18 mouse cellular contexts compared by ENCODE assay signal in genomic region chr17:69850075-69850474, GRCm38 (mm10).
DNase-seq lines count a peak whose midpoint lies in the region; ATAC-seq and TF ChIP-seq lines count a peak whose summit lies in the region.
"Had no signal": no experiment of that assay in that cellular context is flagged by ENCODE, and none has a peak within 500 bp of the region (broad histone marks: within the 10 kb centered on the region; RNA-seq: fewer than 3 reads in every experiment).

No protein-coding gene starts in this region.

- TF ChIP-seq POLR2A in cortical plate, adult 2 months (IDR thresholded peaks at IDR 0.05; ENCODE audit: extremely low read depth, insufficient read depth, low read length) = no peak

- no peaks in the 10 kb centered on the region for H3K36me3 ChIP-seq in midbrain, embryonic 14.5 days (ENCODE audit: control insufficient read depth, insufficient read depth, low read length)
- no peaks in the 10 kb centered on the region for H3K36me3 ChIP-seq in midbrain, embryonic 11.5 days (ENCODE audit: control insufficient read depth, insufficient read depth, low read length)
- H3K36me3 ChIP-seq: embryonic facial prominence, embryonic 15.5 days; forebrain, embryonic 12.5 days; heart, embryonic 13.5 days; hindbrain, embryonic 10.5 days; limb, embryonic 15.5 days; midbrain, embryonic 15.5 days had no signal

- DNase-seq in embryo, embryonic 10.5 days (ENCODE audit: low spot score) = peak; percentile 10
- no peak for DNase-seq in embryo, embryonic 10 days (ENCODE audit: low spot score)
- DNase-seq in midbrain, embryonic 14.5 days = peak; percentile 5
- no peak for DNase-seq in midbrain, embryonic 11.5 days (ENCODE audit: low spot score, missing footprints)
- DNase-seq in urinary bladder, postnatal 10 days (ENCODE audit: low spot score) = no peak
- DNase-seq: cerebellum, adult 9-11 months; kidney, adult 18-20 months; lung, adult 2 months; lung, postnatal 4 days; right cerebral cortex, postnatal 25 days had no signal

- no peaks in the 10 kb centered on the region for H3K9me3 ChIP-seq in midbrain, embryonic 14.5 days (ENCODE audit: control insufficient read depth, low read length)
- no peaks in the 10 kb centered on the region for H3K9me3 ChIP-seq in midbrain, embryonic 11.5 days (ENCODE audit: control insufficient read depth, low read length)
- H3K9me3 ChIP-seq: embryonic facial prominence, embryonic 15.5 days; forebrain, embryonic 12.5 days; heart, embryonic 13.5 days; hindbrain, embryonic 10.5 days; limb, embryonic 15.5 days; midbrain, embryonic 15.5 days had no signal

- no peak overlapping the region for H3K4me3 ChIP-seq in midbrain, embryonic 14.5 days (replicated peaks; ENCODE audit: low read depth, low read length)
- no peak overlapping the region for H3K4me3 ChIP-seq in midbrain, embryonic 11.5 days (ENCODE audit: low read depth, low read length)
- no peak overlapping the region for H3K4me3 ChIP-seq in cortical plate, adult 2 months (ENCODE audit: insufficient read depth, low read length)
- H3K4me3 ChIP-seq: embryonic facial prominence, embryonic 15.5 days; forebrain, embryonic 12.5 days; heart, embryonic 13.5 days; hindbrain, embryonic 10.5 days; limb, embryonic 15.5 days; midbrain, embryonic 15.5 days had no signal

- ATAC-seq in midbrain, embryonic 14.5 days (ENCODE audit: low FRiP score, low TSS enrichment) = no peak
- no peak for ATAC-seq in midbrain, embryonic 11.5 days (ENCODE audit: low FRiP score)
- ATAC-seq in activated CD4-positive, CD25-positive, alpha-beta regulatory T cell, adult 4 months = no peak
- ATAC-seq: midbrain, embryonic 15.5 days had no signal

- H3K4me2 ChIP-seq in midbrain, embryonic 14.5 days (ENCODE audit: low read length) = no peak overlapping the region
- no peak overlapping the region for H3K4me2 ChIP-seq in midbrain, embryonic 11.5 days
- H3K4me2 ChIP-seq: embryonic facial prominence, embryonic 15.5 days; forebrain, embryonic 12.5 days; heart, embryonic 13.5 days; limb, embryonic 15.5 days; midbrain, embryonic 15.5 days had no signal

- WGBS in midbrain, embryonic 14.5 days = 21% methylated on average over 1 of the region's 1 CpGs
- WGBS in midbrain, embryonic 11.5 days = 32% methylated on average over 1 of the region's 1 CpGs

- H3K27ac ChIP-seq in midbrain, embryonic 14.5 days (replicated peaks; ENCODE audit: low read depth, low read length) = no peak overlapping the region
- no peak overlapping the region for H3K27ac ChIP-seq in midbrain, embryonic 11.5 days (ENCODE audit: low read depth, low read length)
- no peak overlapping the region for H3K27ac ChIP-seq in cortical plate, adult 2 months (ENCODE audit: insufficient read depth, low read length)
- H3K27ac ChIP-seq: embryonic facial prominence, embryonic 15.5 days; forebrain, embryonic 12.5 days; heart, embryonic 13.5 days; hindbrain, embryonic 10.5 days; limb, embryonic 15.5 days; midbrain, embryonic 15.5 days had no signal

- H3K4me1 ChIP-seq in midbrain, embryonic 14.5 days (ENCODE audit: control insufficient read depth, insufficient read depth, low read length) = no peaks in the 10 kb centered on the region
- H3K4me1 ChIP-seq in midbrain, embryonic 11.5 days (ENCODE audit: control insufficient read depth, insufficient read depth, low read length) = no peaks in the 10 kb centered on the region
- no peaks in the 10 kb centered on the region for H3K4me1 ChIP-seq in cortical plate, adult 2 months (ENCODE audit: control insufficient read depth, insufficient read depth, low read length)
- H3K4me1 ChIP-seq: embryonic facial prominence, embryonic 15.5 days; forebrain, embryonic 12.5 days; heart, embryonic 13.5 days; hindbrain, embryonic 10.5 days; limb, embryonic 15.5 days; midbrain, embryonic 15.5 days had no signal

- TF ChIP-seq CTCF in cortical plate, adult 2 months (IDR thresholded peaks at IDR 0.05; ENCODE audit: extremely low read depth, insufficient read depth, low read length) = peak; percentile 17; the same call in 1 of the 2 replicates

- no peak overlapping the region for H3K9ac ChIP-seq in midbrain, embryonic 14.5 days (replicated peaks; ENCODE audit: low read length)
- H3K9ac ChIP-seq in midbrain, embryonic 11.5 days (ENCODE audit: low read length) = no peak overlapping the region
- H3K9ac ChIP-seq: embryonic facial prominence, embryonic 15.5 days; forebrain, embryonic 12.5 days; heart, embryonic 13.5 days; limb, embryonic 15.5 days; midbrain, embryonic 15.5 days had no signal

- no peaks in the 10 kb centered on the region for H3K27me3 ChIP-seq in midbrain, embryonic 14.5 days (ENCODE audit: control insufficient read depth, insufficient read depth, low read length)
- no peaks in the 10 kb centered on the region for H3K27me3 ChIP-seq in midbrain, embryonic 11.5 days (ENCODE audit: control insufficient read depth, insufficient read depth, low read length)
- H3K27me3 ChIP-seq: embryonic facial prominence, embryonic 15.5 days; forebrain, embryonic 12.5 days; heart, embryonic 13.5 days; limb, embryonic 15.5 days; midbrain, embryonic 15.5 days had no signal

Comparison
In these comparisons a context has a peak if more than half of its experiments do, and no peak if none do; other contexts are left out.
1. DNase-seq: peak in embryo, embryonic 10.5 days (single experiment) and midbrain, embryonic 14.5 days (single experiment); none in embryo, embryonic 10 days (single experiment), midbrain, embryonic 11.5 days (single experiment) and urinary bladder, postnatal 10 days (single experiment).